Mouse (Mus musculus) frontal cortex, postnatal 10 days (tissue): Measurements from ENCODE around the gene Ttc30a2.
"Not testable (repeated sequence)": the region's sequence is repeated elsewhere in the genome, so short reads cannot be mapped to it uniquely, and the experiment has no call there.

ENCODE experiments used
- DNase-seq, 2 experiments: peaks; one replicate each; pipeline ENCODE4 v3.0.0; 2022; ENCODE audit warnings: low spot score in 2 of 2, mixed read lengths in 1 of 2

The Ttc30a2 gene

DNA sequence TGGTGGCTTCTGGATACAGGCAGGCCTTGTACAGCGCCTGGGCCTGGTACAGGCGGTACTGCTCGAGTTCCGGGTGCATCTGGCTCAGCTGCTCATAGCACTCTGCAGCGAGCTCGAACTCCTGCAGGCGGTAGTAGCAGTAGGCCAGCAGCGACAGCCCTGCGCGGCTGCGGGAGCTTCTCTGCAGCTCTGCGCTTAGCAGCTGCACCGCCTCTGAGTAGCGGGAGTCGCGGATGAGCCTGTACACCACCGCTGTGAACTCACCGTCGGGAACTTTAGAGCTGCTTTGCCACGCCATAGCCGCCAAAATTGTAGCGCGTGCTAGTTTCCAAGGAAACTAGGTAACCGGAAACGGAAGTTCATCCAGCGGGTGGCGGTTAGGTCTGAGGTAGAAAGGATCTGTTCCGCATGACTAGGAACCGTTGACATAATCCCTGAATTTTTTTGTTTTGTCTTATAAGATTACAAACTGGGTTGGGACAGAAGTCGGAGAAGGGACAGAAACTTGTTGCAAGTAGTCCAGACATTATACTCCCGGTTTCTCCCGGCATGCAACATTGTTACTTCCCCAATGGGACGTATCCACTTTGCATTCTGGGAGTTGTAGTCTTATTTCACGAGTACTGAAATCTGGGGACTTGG, 3.6 kb upstream of the Ttc30a2 start, which contains the start of gene Ttc30a1:
TSS of gene Ttc30a1 (minus strand) at position 528 of the 642 bp plus-strand sequence.
- peak; percentile 54 to 79 for DNase-seq

DNA sequence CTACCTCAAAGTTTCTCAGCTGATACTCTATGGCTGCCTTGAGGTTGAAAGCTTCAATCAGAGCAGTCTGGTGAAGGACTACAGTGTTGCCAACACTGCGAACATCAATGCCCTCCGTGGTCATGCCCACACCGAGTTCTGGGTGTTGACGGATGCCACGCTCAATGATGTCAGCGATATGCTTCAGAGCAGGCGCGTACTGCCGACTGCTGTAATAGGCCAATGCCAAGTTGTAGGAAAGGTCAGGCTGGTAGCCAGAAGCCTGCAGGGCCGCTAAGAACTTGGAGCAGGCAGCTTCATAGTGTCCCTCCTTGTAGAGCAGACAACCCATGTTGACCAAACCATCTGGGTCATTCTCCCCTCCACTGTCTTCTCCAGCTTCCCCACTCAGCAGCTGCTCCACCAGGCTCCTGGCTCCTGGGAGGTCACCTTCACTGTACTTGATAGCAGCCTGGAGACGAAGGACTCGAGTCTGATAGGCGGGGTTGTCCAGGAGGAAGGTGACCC, 3.0 kb upstream of the Ttc30a2 start:
- not testable (repeated sequence) for DNase-seq

- not testable (repeated sequence) for DNase-seq
Measured at GRCm38 (mm10) chr2:75976070-75976469, 1.9 kb downstream of the Ttc30a2 start.

GRCm38 (mm10) chr2:75974131-75974530, 3.8 kb downstream of the Ttc30a2 start:
- DNase-seq: no peak

GRCm38 (mm10) chr2:75964972-75965371, 13.0 kb downstream of the Ttc30a2 start:
- DNase-seq: peak; percentile 57 to 58

DNA sequence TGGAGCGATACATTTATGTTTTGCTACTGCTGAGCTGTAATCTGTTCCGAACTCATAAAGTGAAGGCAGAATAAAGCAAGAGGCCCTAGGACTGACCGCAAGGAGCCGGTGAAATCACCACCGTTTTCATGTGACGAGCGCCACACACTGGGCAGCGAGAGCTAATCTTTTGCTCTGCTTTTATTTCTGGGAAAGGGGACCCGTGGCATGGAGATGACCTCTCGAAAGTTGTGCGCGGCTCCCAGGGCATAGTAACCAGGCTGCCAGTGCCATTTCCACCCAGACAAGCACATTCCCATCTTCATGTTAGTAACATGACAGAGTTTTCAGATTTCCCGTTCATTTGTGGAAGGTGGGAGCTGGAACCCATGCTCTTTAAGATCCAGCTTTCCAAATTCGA, 13.5 kb downstream of the Ttc30a2 start:
- peak in 1 of 2 experiments; percentile 48 for DNase-seq

DNA sequence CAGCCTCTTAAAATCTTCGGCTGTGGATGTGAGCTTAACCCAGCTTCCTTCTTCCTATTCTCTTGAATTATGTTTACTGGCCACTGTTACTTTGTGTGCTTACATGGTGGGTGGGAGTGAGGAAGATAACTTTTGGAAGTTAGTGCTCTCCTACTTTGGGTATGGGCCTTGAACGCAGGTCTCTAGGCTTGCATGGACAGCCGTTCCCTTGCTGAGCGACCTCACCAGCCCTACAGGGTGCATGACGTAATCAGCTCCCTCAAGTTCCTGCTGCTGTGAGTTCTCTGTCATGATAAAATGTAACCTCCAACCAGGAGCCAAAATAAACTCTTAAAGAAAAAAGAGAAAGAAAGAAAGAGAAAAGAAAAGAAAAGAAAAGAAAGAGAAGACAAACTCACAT, 13.9 kb downstream of the Ttc30a2 start:
- no peak for DNase-seq

DNA sequence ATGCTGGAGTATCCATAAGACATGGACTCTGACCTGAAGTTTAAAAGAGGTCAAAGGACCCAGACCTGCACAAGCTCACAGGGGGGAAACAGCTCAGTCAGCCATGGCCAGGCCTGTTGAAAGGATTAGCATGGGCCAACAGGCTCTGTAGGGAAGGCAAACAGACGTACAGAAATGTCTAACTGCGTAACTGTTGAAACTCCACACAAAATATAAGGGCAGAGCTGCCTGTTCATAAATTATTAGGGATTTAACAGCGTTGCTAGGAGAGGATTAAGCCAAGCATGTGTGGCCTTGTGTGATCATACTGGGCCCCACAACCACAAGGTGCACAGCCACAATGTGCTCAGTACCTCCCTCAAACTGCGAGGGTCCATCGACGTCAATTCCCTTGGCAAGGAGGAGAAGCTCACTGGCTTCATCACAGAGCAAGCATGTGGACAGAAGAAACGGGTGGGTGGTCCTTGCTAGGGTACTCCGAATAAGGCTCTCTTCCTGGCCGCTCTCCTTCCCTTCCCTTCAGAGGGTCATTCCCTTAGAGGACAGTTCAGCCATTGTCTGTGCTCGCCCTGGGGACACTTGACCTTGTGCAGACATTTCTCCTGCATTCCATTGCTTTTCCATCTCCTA, 14.6 kb downstream of the Ttc30a2 start:
- DNase-seq: no peak

DNA sequence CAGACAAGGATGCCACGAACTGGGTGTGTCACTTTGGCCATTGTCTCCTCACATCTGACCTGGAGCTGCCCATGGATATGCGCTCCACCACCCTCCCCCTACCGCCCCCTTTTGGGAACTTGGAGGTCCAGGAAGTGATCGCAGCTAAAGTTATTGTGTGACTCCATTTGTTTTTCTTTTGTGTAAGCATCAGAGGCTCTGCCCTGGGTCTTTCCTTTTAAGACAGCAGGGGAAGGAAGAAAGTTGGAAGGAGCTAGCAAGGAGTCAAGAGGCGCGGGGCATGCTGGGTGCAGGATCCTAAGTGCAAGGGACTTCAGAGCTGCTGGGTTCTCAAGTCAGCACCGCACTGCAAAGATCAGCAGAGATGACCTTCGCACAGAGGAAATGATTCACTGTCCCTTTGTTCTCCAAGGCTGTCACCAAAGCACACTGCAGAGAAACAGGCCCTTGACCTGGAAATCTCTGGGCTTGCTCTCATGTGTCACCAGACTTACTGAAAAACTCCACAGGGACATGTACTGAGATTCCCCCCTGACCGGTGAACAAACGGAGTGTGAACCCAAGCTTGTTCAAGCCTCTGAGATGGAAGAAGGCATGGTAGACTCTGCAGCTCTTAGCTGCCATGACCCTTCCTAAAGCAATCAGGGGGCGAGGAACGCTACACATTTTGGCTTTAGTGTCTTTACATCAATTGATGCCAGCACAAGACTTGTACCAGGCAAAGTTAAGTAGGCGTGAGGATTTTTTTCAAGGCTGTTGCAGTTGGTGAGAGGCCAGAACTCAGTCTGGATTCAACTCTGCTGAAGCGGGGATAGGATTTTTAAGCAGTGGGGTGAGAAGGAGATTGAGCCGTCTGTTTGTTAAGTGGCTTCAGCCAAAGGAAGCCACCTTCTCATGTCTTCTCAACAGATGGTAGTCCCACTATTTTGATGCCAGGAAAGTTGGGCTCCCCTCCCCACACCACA, 17.3 kb downstream of the Ttc30a2 start:
- DNase-seq: no peak

DNA sequence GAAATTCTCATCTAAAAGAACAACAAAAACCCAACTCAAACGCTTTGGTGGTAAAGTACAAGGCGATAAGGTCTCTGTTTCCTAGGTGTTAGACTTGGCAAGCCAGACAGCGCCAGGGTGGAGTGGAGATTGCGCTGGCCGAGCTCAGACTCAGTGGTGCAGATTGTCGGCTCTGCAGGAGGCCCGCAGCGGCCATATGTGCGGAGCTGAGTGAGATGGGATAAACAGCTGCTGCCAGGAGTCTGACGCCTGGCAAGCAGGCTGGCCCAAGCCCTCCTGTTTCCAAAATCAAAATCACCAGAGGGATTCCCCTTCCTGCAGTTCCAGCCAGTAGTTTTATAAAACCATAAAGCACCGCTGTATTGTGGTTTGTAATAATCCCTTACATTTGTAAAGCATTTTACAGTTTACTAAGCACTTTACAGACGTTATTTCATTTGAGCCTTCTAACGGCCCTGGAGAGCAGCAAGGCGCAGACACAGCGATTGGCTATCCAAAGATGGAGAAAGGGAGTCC, 18.1 kb downstream of the Ttc30a2 start:
- no peak for DNase-seq

DNA sequence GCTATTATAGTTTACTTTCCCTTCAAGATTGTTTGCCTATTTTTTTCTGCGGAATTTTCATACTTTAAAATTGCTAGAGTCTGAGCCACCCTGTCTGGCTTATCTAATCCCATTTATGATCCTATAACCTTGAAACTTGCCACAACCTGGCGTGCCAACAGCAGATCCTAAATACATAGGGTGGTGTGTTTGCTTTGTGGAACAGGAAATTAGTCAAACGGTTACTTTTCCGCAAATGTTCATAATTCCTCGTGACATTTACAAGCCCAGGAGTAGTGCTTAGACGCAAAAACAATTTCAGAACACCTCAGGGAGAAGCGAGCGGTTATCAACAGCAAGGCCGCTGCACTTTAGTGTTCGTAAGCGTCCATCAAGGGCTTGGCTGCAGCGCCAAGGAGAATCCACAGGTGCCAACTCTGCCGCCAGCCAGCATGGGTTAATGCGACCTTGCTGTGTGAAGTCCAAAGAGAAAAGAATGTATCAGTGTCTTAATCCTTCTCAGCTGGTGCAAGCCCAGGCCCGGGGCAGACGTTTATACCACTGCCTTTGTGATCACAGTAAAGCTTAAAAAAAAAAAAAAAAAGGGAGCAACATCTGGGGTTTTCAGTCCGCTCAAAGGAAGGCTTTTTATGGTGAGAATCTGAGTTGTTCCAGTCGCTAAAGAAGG, 18.7 kb downstream of the Ttc30a2 start:
- no peak for DNase-seq

DNA sequence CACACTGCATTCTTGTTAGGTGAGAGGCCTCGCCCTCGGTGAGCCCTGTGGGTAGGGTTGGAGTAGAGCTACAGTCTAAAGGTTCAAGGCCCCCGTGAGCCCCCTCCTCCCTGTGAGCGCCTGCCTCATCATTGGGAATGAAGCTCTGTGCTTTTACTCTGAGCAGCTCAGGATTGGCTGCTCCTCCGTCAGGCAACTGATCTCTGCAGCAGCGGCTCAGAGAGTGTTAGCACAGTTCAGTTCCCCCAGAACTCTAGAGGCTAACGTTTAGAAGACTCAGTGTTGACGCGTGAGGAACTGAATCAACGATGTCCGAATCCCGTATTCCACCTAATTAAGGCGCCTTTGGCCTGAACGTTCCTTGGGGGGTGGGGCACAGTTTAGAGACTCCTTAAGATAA, 22.3 kb downstream of the Ttc30a2 start:
- no peak for DNase-seq

DNA sequence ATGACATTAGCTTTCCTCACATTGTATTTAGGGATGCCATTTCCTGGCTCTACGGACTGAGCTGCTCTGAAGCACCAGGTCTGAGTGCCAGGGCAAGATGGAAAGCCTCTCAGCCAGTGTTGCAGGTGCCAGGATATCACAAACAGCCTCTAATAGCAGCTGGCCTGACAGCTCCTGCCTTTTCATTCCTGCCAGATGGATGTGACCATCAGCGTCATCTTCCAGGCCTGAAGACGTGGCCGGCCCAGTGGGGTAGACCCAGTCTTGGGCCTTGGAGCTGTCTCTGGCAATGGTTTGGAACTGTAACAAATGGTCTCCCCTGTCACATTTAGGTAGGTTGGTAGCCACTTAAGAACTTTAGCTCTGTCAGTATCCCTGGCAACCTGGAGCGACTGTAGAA, 24.6 kb downstream of the Ttc30a2 start:
- DNase-seq: no peak

DNA sequence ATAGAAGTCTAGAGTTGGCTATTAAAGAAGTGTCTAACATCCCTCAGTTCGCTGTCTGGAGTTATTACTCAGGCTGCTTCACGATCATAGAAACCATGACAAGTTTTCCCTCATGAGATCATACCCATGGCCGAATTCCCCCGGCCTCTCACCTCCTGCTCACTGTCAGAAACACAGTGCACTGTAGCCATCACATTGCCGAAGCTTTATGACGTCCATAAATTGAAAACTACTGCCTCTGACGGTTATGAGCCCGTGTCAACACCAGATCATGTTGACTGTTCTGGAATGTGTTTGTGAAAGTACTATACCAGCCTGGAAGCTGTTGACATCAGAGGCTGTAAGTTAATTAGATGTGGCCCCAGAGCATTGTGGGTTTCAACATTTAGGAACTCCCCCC, 27.3 kb downstream of the Ttc30a2 start:
- no peak for DNase-seq

- DNase-seq: peak; percentile 52 to 70
Measured at GRCm38 (mm10) chr2:75938117-75939063, 39.6 kb downstream of the Ttc30a2 start, which contains the start of gene Ttc30b. Ttc30b (minus strand) TSS chr2:75938585.

DNA sequence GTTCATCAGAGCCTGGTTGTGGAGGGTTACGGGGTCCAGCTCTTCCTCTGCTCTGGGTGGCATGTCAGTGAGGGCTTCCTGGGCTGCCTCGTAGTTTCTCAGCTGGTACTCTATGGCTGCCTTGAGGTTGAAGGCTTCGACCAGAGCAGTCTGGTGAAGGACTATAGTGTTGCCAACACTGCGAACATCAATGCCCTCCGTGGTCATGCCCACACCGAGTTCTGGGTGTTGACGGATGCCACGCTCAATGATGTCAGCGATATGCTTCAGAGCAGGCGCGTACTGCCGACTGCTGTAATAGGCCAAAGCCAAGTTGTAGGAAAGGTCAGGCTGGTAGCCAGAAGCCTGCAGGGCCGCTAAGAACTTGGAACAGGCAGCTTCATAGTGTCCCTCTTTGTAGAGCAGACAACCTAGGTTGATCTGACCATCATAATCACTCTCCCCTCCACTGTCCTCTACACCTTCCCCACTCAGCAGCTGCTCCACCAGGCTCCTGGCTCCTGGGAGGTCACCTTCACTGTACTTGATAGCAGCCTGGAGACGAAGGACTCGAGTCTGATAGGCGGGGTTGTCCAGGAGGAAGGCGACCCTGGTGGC, 40.4 kb downstream of the Ttc30a2 start:
- not testable (repeated sequence) for DNase-seq

DNA sequence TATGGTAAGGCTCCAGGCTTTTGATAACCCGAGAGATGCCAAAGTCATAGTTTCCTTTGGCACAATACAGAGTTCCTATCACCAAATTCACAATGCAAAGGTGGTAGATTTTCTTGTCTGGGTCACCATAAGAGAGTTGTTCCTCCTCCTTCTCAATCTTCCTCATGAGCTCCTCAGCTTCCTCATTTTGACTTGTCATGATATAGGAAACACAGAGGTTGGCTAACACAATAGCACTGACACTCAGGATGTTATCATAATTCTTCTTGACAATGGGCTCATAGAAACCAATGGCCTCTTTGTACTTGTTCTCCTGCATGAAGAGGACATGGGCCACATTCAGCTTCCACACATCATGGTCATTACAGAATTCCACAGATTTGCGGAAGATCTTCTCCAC, 41.3 kb downstream of the Ttc30a2 start:
- DNase-seq: not testable (repeated sequence)

- DNase-seq: no peak
Measured at GRCm38 (mm10) chr2:75933541-75933940, 44.4 kb downstream of the Ttc30a2 start.

- no peak for DNase-seq
Measured at GRCm38 (mm10) chr2:75930941-75931340, 47.0 kb downstream of the Ttc30a2 start.
